Mouse (Mus musculus): ENCODE data around the gene Slc6a20b.

The Slc6a20b gene

DNA sequence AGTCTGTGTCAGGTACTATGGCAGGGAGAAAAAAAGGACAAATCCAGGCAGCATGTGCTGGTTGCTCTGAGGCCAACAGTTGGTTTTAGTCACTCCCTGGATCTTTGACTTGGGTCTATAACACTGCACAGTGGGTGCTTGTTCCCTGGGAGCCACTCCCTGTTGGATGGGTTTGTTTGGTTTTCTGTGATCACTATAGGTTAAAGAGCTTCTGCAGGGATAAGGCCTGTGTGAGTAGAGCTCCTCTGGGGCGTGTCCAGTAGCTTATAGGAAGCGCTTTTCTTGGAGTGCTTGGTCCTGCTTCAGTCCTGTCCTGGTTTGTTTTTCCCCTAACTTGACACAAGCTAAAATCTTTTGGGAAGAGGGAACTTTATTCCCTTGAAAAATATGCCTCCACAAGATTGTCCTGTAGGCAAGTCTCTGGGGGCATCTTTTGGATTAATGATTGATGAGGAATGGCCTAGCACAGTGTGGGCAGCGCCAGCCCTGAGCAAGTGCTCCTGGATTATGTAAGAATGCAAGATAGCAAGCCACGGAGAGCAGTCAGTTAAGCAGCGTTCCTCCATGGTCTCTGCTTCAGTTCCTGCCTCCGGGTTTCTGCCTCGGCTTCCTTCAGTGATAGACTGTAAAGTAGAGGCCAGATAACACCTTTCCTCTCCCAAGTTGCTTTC, 43.0 kb downstream of the Slc6a20b start:
- no peak for DNase-seq (ENCODE audit: low spot score in 2 of 2)

- DNase-seq (ENCODE audit: low spot score in 2 of 2), result no peak
These were observed 54.8 kb downstream of the Slc6a20b start for GRCm38 (mm10) chr9:123577360-123578192.

DNA sequence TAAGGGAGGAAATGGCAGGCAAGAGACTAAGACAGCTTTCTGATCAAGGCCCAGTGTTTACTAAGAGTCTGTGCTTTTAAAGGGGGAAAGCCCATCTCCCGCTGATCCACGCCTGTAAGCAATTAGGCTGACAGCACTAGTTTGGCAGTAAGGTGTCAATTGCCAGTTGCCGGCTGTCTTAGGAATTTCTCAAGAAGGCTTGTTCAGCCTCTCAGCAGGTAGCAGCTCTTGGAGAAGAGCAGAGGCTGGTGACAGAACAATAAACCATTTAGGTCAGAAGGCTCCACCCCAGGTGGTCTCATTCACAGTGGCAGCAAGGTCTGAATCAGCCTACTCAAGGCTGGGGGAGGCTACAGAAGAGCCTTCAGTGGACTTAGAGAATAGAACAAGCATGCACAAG, 77.8 kb downstream of the Slc6a20b start:
- DNase-seq (ENCODE audit: low spot score in 2 of 2), result no peak

Data from right cerebral cortex, postnatal 36 days (tissue).